13 mouse cellular contexts compared by ENCODE assay signal in the genomic region with DNA sequence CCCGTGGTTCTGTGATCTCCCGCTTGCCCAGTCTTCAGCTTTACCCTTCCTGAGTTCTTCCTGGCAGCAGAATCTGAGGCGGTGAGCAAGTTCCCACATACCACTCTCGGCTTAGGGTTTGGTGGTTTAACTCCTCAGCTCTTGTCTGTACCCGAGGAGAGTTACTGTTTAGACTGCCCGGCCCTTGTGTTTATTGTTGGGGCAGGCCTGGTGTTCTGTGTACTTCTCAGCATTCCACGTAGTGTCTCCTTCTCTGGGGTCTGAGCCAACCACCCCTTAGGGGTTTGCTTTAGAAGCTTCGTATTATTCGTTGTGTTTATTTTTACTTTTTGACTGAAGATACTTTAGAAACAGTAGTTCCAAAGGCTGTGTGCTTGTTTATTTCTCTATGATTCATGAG.
A peak's percentile ranks its signal among the peaks of the same experiment; 100 is the strongest.
DNase-seq lines count a peak whose midpoint lies in the region; ATAC-seq lines count a peak whose summit lies in the region.
"Had no signal": no experiment of that assay in that cellular context is flagged by ENCODE, and none has a peak within 500 bp of the region (broad histone marks: within the 10 kb centered on the region; RNA-seq: fewer than 3 reads in every experiment).

No protein-coding gene starts in this region.

- 55% methylated on average over 9 of the region's 9 CpGs for WGBS in hindbrain, embryonic 13.5 days
- WGBS in hindbrain, embryonic 12.5 days: 46% methylated on average over 9 of the region's 9 CpGs
- WGBS in midbrain, embryonic 11.5 days: 63% methylated on average over 9 of the region's 9 CpGs
- 58% methylated on average over 9 of the region's 9 CpGs for WGBS in midbrain, embryonic 15.5 days
- WGBS in intestine, embryonic 16.5 days: 29% methylated on average over 9 of the region's 9 CpGs

- H3K9ac ChIP-seq in hindbrain, embryonic 13.5 days: no peak overlapping the region
- H3K9ac ChIP-seq in hindbrain, embryonic 12.5 days: no peak overlapping the region
- H3K9ac ChIP-seq in midbrain, embryonic 11.5 days (ENCODE audit: low read length): no peak overlapping the region
- no peak overlapping the region for H3K9ac ChIP-seq in midbrain, embryonic 15.5 days
- H3K9ac ChIP-seq in intestine, embryonic 16.5 days (ENCODE audit: low read depth, low read length): no peak overlapping the region
- H3K9ac ChIP-seq: heart, embryonic 12.5 days had no signal

- H3K4me1 ChIP-seq in hindbrain, embryonic 13.5 days (replicated peaks): peaks cover 27% of the 10 kb centered on the region
- peaks cover 28% of the 10 kb centered on the region for H3K4me1 ChIP-seq in hindbrain, embryonic 12.5 days
- peaks cover 17% of the 10 kb centered on the region for H3K4me1 ChIP-seq in midbrain, embryonic 11.5 days (ENCODE audit: control insufficient read depth, insufficient read depth, low read length)
- peaks cover 11% of the 10 kb centered on the region for H3K4me1 ChIP-seq in midbrain, embryonic 15.5 days
- no peaks in the 10 kb centered on the region for H3K4me1 ChIP-seq in intestine, embryonic 16.5 days (ENCODE audit: control insufficient read depth, insufficient read depth, low read length)

- no peak overlapping the region for H3K4me3 ChIP-seq in hindbrain, embryonic 13.5 days
- no peak overlapping the region for H3K4me3 ChIP-seq in hindbrain, embryonic 12.5 days
- no peak overlapping the region for H3K4me3 ChIP-seq in midbrain, embryonic 11.5 days (ENCODE audit: low read depth, low read length)
- H3K4me3 ChIP-seq in midbrain, embryonic 15.5 days: no peak overlapping the region
- no peak overlapping the region for H3K4me3 ChIP-seq in intestine, embryonic 16.5 days (ENCODE audit: low read length)
- H3K4me3 ChIP-seq: heart, embryonic 12.5 days had no signal

- no peak overlapping the region for H3K4me2 ChIP-seq in hindbrain, embryonic 13.5 days
- H3K4me2 ChIP-seq in hindbrain, embryonic 12.5 days (replicated peaks): no peak overlapping the region
- no peak overlapping the region for H3K4me2 ChIP-seq in midbrain, embryonic 11.5 days
- H3K4me2 ChIP-seq in midbrain, embryonic 15.5 days: no peak overlapping the region
- H3K4me2 ChIP-seq in intestine, embryonic 16.5 days (ENCODE audit: low read depth, low read length): no peak overlapping the region
- H3K4me2 ChIP-seq: heart, embryonic 12.5 days had no signal

- no peaks in the 10 kb centered on the region for H3K9me3 ChIP-seq in hindbrain, embryonic 13.5 days
- H3K9me3 ChIP-seq in hindbrain, embryonic 12.5 days (replicated peaks): no peaks in the 10 kb centered on the region
- H3K9me3 ChIP-seq in midbrain, embryonic 11.5 days (ENCODE audit: control insufficient read depth, low read length): no peaks in the 10 kb centered on the region
- no peaks in the 10 kb centered on the region for H3K9me3 ChIP-seq in midbrain, embryonic 15.5 days
- no peaks in the 10 kb centered on the region for H3K9me3 ChIP-seq in intestine, embryonic 16.5 days (ENCODE audit: control insufficient read depth, low read length)
- H3K9me3 ChIP-seq: G1E; heart, embryonic 12.5 days had no signal

- no peaks in the 10 kb centered on the region for H3K36me3 ChIP-seq in hindbrain, embryonic 13.5 days
- H3K36me3 ChIP-seq in hindbrain, embryonic 12.5 days: no peaks in the 10 kb centered on the region
- no peaks in the 10 kb centered on the region for H3K36me3 ChIP-seq in midbrain, embryonic 11.5 days (ENCODE audit: control insufficient read depth, insufficient read depth, low read length)
- H3K36me3 ChIP-seq in midbrain, embryonic 15.5 days (replicated peaks): no peaks in the 10 kb centered on the region
- no peaks in the 10 kb centered on the region for H3K36me3 ChIP-seq in intestine, embryonic 16.5 days (ENCODE audit: control insufficient read depth, insufficient read depth, low read length)
- H3K36me3 ChIP-seq: heart, embryonic 12.5 days had no signal

- no peaks in the 10 kb centered on the region for H3K27me3 ChIP-seq in hindbrain, embryonic 13.5 days
- no peaks in the 10 kb centered on the region for H3K27me3 ChIP-seq in hindbrain, embryonic 12.5 days
- no peaks in the 10 kb centered on the region for H3K27me3 ChIP-seq in midbrain, embryonic 11.5 days (ENCODE audit: control insufficient read depth, insufficient read depth, low read length)
- no peaks in the 10 kb centered on the region for H3K27me3 ChIP-seq in midbrain, embryonic 15.5 days (replicated peaks)
- H3K27me3 ChIP-seq in intestine, embryonic 16.5 days (replicated peaks; ENCODE audit: control insufficient read depth, insufficient read depth, low read length): no peaks in the 10 kb centered on the region
- H3K27me3 ChIP-seq: heart, embryonic 12.5 days had no signal

- peak overlapping the region; percentile 32; the same call in 1 of the 2 replicates for H3K27ac ChIP-seq in hindbrain, embryonic 13.5 days
- H3K27ac ChIP-seq in hindbrain, embryonic 12.5 days: no peak overlapping the region
- H3K27ac ChIP-seq in midbrain, embryonic 11.5 days (ENCODE audit: low read depth, low read length): no peak overlapping the region
- H3K27ac ChIP-seq in midbrain, embryonic 15.5 days: no peak overlapping the region
- H3K27ac ChIP-seq in intestine, embryonic 16.5 days (ENCODE audit: low read length): no peak overlapping the region

- ATAC-seq in hindbrain, embryonic 13.5 days (ENCODE audit: low FRiP score): no peak
- ATAC-seq in hindbrain, embryonic 12.5 days (ENCODE audit: low FRiP score): no peak
- no peak for ATAC-seq in midbrain, embryonic 11.5 days (ENCODE audit: low FRiP score)
- no peak; the same call in 1 of the 2 replicates for ATAC-seq in midbrain, embryonic 15.5 days (replicated peaks)
- ATAC-seq in intestine, embryonic 16.5 days: peak; percentile 40; the same call in 1 of the 2 replicates
- no peak for ATAC-seq in monocyte, adult 5-6 weeks (replicated peaks; ENCODE audit: insufficient number of reproducible peaks, low FRiP score, low TSS enrichment, poor library complexity, severe bottlenecking)

- peak; percentile 84 for DNase-seq in midbrain, embryonic 11.5 days (ENCODE audit: low spot score, missing footprints)
- DNase-seq in yolk sac, embryonic 10.5 days (ENCODE audit: low spot score): peak; percentile 26
- no peak for DNase-seq in ovary, postnatal 14 days (ENCODE audit: low spot score)
- DNase-seq: adrenal gland, postnatal 14 days; gastrocnemius, postnatal 10 days; thymus, postnatal 14 days had no signal
